Mouse (Mus musculus) embryonic facial prominence, embryonic 11.5 days (tissue): ENCODE measurements around the gene Nipbl. TPM values are rescaled to one million over a fixed set of nuclear protein-coding genes. Genes with fewer than 3 reads are reported as not detected.
A peak's percentile ranks its signal among the peaks of the same experiment; 100 is the strongest.
"Not testable (repeated sequence)": the region's sequence is repeated elsewhere in the genome, so short reads cannot be mapped to it uniquely, and the experiment has no call there.

Source experiments
- ATAC-seq: fragments of 200-750 bp; cut with Nextera tagmentation; replicated peaks from 2 replicates; pipeline ENCODE4 v1.8.0; 2017; ENCODE audit warnings: low read depth; ENCODE audit not compliant: insufficient number of reproducible peaks, low FRiP score, low TSS enrichment
- DNase-seq: peaks from one replicate; pipeline ENCODE4 v3.0.0-alpha.2; 2015; ENCODE audit warnings: low spot score
- H3K27ac ChIP-seq: fragments of 300-500 bp; sonication (generic); replicated peaks from 2 replicates; pipeline ENCODE4 v1.5.1; 2014; ENCODE audit warnings: mild to moderate bottlenecking, low read depth, low read length, control low read depth
- H3K27me3 ChIP-seq: fragments of 300-500 bp; sonication (generic); 2 replicates; pipeline ENCODE4 v1.6.1; 2014; ENCODE audit warnings: mild to moderate bottlenecking, low read length, moderate library complexity, mixed read lengths; ENCODE audit not compliant: control insufficient read depth, insufficient read depth
- H3K36me3 ChIP-seq: fragments of 300-500 bp; sonication (generic); replicated peaks from 2 replicates; pipeline ENCODE4 v1.6.1; 2014; ENCODE audit warnings: low read depth, mild to moderate bottlenecking, low read length, moderate library complexity, mixed read lengths; ENCODE audit not compliant: control insufficient read depth, insufficient read depth
- H3K4me1 ChIP-seq: fragments of 300-500 bp; sonication (generic); 2 replicates; pipeline ENCODE4 v1.6.1; 2014; ENCODE audit warnings: low read length, mixed read lengths; ENCODE audit not compliant: control insufficient read depth, insufficient read depth
- H3K4me2 ChIP-seq: fragments of 300-500 bp; sonication (generic); 2 replicates; pipeline ENCODE4 v1.6.1; 2014; ENCODE audit warnings: low read depth, mild to moderate bottlenecking, control low read depth, low read length, moderate library complexity
- H3K4me3 ChIP-seq: fragments of 300-500 bp; sonication (generic); 2 replicates; pipeline ENCODE4 v1.5.1; 2014; ENCODE audit warnings: low read depth, low read length, control low read depth
- H3K9ac ChIP-seq: fragments of 300-500 bp; sonication (generic); replicated peaks from 2 replicates; pipeline ENCODE4 v1.6.1; 2014; ENCODE audit warnings: mild to moderate bottlenecking, control low read depth, low read length
- H3K9me3 ChIP-seq: fragments of 300-500 bp; sonication (generic); replicated peaks from 2 replicates; pipeline ENCODE4 v1.6.1; 2016; ENCODE audit warnings: mild to moderate bottlenecking, low read length, inconsistent platforms, mixed read lengths; ENCODE audit not compliant: control insufficient read depth
- WGBS: fragments of 180-500 bp; shearing (Covaris S2); extraction: QIAGEN DNeasy Blood & Tissue Kit; methylation state at CpG from one replicate; pipeline ENCODE4 v1.1.7; 2014; 5-methylcytosine and 5-hydroxymethylcytosine counted together
- polyA plus RNA-seq: library from polyadenylated mRNA; unstranded; fragments of >200 nt; fragmentation: Nextera tagmentation; extraction: Ambion mirVana; gene quantifications from 2 replicates; pipeline ENCODE4 v1.2.1, GENCODE M21; 2014

The Nipbl gene
- polyA plus RNA-seq, 1 experiment from 2014 or later = 23.5 TPM

DNA sequence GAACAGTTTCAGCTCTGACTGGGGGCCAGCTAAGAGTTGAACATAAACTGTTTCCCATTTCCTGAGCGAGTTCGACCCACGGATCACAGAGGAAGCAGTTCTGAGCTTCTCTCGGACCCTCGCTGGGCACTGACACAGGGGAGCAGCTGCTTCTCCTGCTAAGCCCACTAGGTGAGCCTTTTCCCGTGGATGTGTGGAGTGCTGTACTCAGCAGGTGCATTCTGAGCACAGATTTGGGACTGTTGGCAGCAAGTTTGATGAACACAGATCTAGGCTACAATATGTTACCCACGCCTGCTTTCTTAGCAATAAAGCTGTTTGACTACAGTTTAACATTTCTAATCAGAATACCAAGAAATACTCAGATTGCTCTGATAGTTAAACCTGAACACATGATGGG lies 162.6 kb downstream of the Nipbl start:
- Histone ChIP-seq H3K36me3 (no peaks in the 10 kb centered on the region), H3K27ac (no peak overlapping the region), H3K4me3 (no peak overlapping the region), H3K4me1 (no peaks in the 10 kb centered on the region), H3K27me3 (no peaks in the 10 kb centered on the region), H3K9ac (no peak overlapping the region), H3K9me3 (no peaks in the 10 kb centered on the region), H3K4me2 (no peak overlapping the region)
- no peak for ATAC-seq
- DNase-seq = no peak
- 81% methylated on average over 7 of the region's 7 CpGs for WGBS

DNA sequence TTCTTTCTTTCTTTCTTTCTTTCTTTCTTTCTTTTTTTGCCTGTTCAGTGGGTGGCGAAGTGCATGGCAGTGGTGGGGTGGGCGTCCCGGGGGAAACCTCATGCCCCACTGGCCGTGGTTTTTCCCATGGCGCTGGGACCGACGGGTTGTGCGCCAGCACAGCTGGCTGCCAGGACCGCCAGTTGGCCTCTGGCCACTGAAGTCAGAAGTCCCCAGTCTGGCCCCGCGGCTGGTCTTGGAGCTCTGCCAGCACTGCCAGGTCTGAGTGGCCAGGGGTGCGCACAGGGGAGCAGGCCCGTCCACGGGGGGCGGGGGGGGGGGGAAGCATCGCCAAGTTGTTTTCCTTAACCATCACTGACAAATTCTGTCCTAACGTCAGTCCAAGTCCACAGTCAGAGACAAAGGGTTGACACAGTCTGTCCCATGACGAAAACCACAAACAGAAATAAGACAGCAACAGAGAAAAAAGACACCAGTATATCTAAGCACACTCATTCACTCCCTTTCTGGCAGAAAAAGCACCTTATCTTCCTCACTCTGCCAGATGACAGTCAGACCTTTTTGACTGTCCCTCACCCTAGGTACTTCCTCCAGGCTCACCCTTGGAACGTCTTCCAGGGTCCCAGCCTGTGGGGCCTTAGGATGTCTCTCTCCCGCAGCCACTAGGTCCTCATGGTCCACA lies 164.2 kb downstream of the Nipbl start:
- Histone ChIP-seq H3K9me3 (no peaks in the 10 kb centered on the region), H3K4me3 (no peak overlapping the region), H3K4me1 (no peaks in the 10 kb centered on the region), H3K27me3 (no peaks in the 10 kb centered on the region), H3K36me3 (no peaks in the 10 kb centered on the region), H3K27ac (no peak overlapping the region), H3K9ac (no peak overlapping the region; the same call in 1 of the 2 replicates), H3K4me2 (0 out of 2 replicates have a peak overlapping the region, but pooled peaks have one; percentile 4)
- 72% methylated on average over 20 of the region's 20 CpGs for WGBS
- ATAC-seq (peak; percentile 44; the same call in 1 of the 2 replicates), DNase-seq (peak; percentile 4)

GRCm38 (mm10) chr15:8279320-8279779 lies 164.9 kb downstream of the Nipbl start:
- no peaks in the 10 kb centered on the region for H3K4me1 ChIP-seq
- DNase-seq (peak; percentile 16), ATAC-seq (no peak)
- H3K27ac ChIP-seq = no peak overlapping the region
- WGBS = 25% methylated on average over 16 of the region's 17 CpGs
- H3K36me3 ChIP-seq = no peaks in the 10 kb centered on the region
- peak overlapping the region; percentile 26; the same call in 1 of the 2 replicates for H3K9ac ChIP-seq
- H3K9me3 ChIP-seq = no peaks in the 10 kb centered on the region
- H3K4me2 ChIP-seq = peak overlapping the region; percentile 28
- peak overlapping the region; percentile 25 for H3K4me3 ChIP-seq
- H3K27me3 ChIP-seq = no peaks in the 10 kb centered on the region

- H3K4me3 ChIP-seq, ATAC-seq, H3K4me1 ChIP-seq, H3K27ac ChIP-seq, H3K27me3 ChIP-seq, H3K9me3 ChIP-seq, DNase-seq, H3K36me3 ChIP-seq, H3K4me2 ChIP-seq, H3K9ac ChIP-seq: not testable (repeated sequence)
- WGBS = 95% methylated on average over 4 of the region's 4 CpGs
Observed at GRCm38 (mm10) chr15:8277916-8278315, 166.3 kb downstream of the Nipbl start.

DNA sequence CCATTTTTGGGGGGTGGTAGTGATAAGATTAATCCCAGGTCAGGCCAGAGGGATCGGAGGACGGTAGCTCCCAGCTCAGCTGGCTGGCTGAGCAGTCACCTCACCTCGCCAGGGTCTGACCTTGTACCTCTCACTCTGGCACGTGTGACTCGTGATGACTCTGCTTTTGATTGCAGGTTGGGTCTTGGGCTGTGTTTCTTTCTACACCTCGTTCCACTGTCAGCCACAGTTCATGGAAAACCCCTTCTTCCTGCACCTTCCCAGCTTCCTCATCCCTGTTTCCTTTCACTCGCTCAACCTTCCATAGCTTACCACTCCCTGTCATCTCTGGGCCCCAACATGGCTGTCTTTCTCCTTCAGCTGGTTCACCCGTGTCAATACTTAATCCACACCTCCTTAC lies 172.3 kb downstream of the Nipbl start:
- no peak for DNase-seq
- no peak for ATAC-seq
- Histone ChIP-seq H3K27me3 (no peaks in the 10 kb centered on the region), H3K9me3 (no peaks in the 10 kb centered on the region), H3K36me3 (no peaks in the 10 kb centered on the region; the same call in 1 of the 2 replicates), H3K4me3 (no peak overlapping the region), H3K27ac (no peak overlapping the region), H3K4me2 (no peak overlapping the region), H3K4me1 (no peaks in the 10 kb centered on the region), H3K9ac (no peak overlapping the region)
- 90% methylated on average over 8 of the region's 8 CpGs for WGBS

- Histone ChIP-seq H3K4me3 (no peak overlapping the region), H3K27me3 (no peaks in the 10 kb centered on the region), H3K4me2 (no peak overlapping the region), H3K9me3 (no peaks in the 10 kb centered on the region), H3K36me3 (no peaks in the 10 kb centered on the region; the same call in none of the 2 replicates), H3K4me1 (no peaks in the 10 kb centered on the region), H3K9ac (no peak overlapping the region), H3K27ac (no peak overlapping the region)
- no peak for ATAC-seq
- DNase-seq = no peak
- 88% methylated on average over 8 of the region's 8 CpGs for WGBS
Observed at GRCm38 (mm10) chr15:8268231-8268630, 176.0 kb downstream of the Nipbl start.

- Histone ChIP-seq H3K9me3 (no peaks in the 10 kb centered on the region), H3K36me3 (no peaks in the 10 kb centered on the region; the same call in none of the 2 replicates), H3K27ac (no peak overlapping the region), H3K9ac (no peak overlapping the region), H3K27me3 (no peaks in the 10 kb centered on the region), H3K4me2 (no peak overlapping the region), H3K4me3 (no peak overlapping the region), H3K4me1 (no peaks in the 10 kb centered on the region)
- DNase-seq (no peak), ATAC-seq (no peak)
- WGBS = 95% methylated on average over 3 of the region's 3 CpGs
Observed at GRCm38 (mm10) chr15:8267211-8267610, 177.1 kb downstream of the Nipbl start.

DNA sequence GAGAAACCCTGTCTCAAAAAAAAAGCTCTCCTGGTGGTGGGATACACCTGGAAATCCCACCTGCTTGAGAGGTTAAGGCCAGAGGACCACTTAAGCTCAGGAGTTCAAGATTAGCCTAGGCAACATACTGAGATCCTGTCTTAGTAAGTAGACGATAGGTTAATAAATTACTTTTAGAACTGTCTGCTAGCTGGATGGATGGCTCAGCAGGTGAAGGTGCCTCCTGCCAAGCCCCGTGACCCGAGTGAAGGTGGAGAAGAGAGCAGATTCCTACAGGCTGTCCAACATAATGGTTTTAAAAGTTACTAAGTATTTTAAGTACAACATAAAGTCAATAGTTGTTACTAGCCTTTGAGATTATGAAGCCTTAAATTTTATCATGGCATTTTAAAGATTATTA lies 178.3 kb downstream of the Nipbl start:
- H3K36me3 ChIP-seq = no peaks in the 10 kb centered on the region; the same call in none of the 2 replicates
- ATAC-seq = no peak

More for the DNA sequence above, 178.3 kb downstream of the Nipbl start:
- Histone ChIP-seq H3K4me3 (no peak overlapping the region), H3K9me3 (no peaks in the 10 kb centered on the region), H3K9ac (no peak overlapping the region), H3K27ac (no peak overlapping the region), H3K4me1 (no peaks in the 10 kb centered on the region), H3K27me3 (no peaks in the 10 kb centered on the region), H3K4me2 (no peak overlapping the region)
- DNase-seq = no peak
- 89% methylated on average over 3 of the region's 3 CpGs for WGBS
